Mouse (Mus musculus) midbrain, postnatal 0 days (tissue): ENCODE results near the gene Mto1. TPM values are rescaled to one million over a fixed set of nuclear protein-coding genes. Genes with fewer than 3 reads are reported as not detected.

Experiments
- ATAC-seq: fragments of 200-750 bp; cut with Nextera tagmentation; 2 replicates; pipeline ENCODE4 v1.8.0; 2017; ENCODE audit warnings: moderate number of reproducible peaks, mild to moderate bottlenecking, moderate TSS enrichment, moderate library complexity; ENCODE audit not compliant: low FRiP score
- DNase-seq: peaks from one replicate; pipeline ENCODE4 v3.0.0-alpha.2; 2015; ENCODE audit warnings: low spot score
- H3K27ac ChIP-seq: fragments of 300-500 bp; sonication (generic); 2 replicates; pipeline ENCODE4 v1.5.1; 2014; ENCODE audit warnings: low read depth, mild to moderate bottlenecking, low read length, mixed read lengths
- H3K27me3 ChIP-seq: fragments of 300-500 bp; sonication (generic); 2 replicates; pipeline ENCODE4 v1.6.1; 2014; ENCODE audit warnings: low read length, control low read depth, mixed read lengths; ENCODE audit not compliant: insufficient read depth
- H3K36me3 ChIP-seq: fragments of 300-500 bp; sonication (generic); 2 replicates; pipeline ENCODE4 v1.6.1; 2014; ENCODE audit warnings: low read length, control low read depth, mixed read lengths; ENCODE audit not compliant: insufficient read depth
- H3K4me1 ChIP-seq: fragments of 300-500 bp; sonication (generic); 2 replicates; pipeline ENCODE4 v1.6.1; 2014; ENCODE audit warnings: mild to moderate bottlenecking, control low read depth, antibody characterized with exemption, low read length, mixed read lengths; ENCODE audit not compliant: insufficient read depth
- H3K4me2 ChIP-seq: fragments of 300-500 bp; sonication (generic); 2 replicates; pipeline ENCODE4 v1.6.1; 2014; ENCODE audit warnings: low read depth, mild to moderate bottlenecking, low read length, mixed read lengths; ENCODE audit not compliant: poor library complexity, severe bottlenecking
- H3K4me3 ChIP-seq: fragments of 300-500 bp; sonication (generic); 2 replicates; pipeline ENCODE4 v1.5.1; 2014; ENCODE audit warnings: low read depth, mild to moderate bottlenecking, low read length, moderate library complexity
- H3K9ac ChIP-seq: fragments of 300-500 bp; sonication (generic); replicated peaks from 2 replicates; pipeline ENCODE4 v1.6.1; 2014; ENCODE audit warnings: mild to moderate bottlenecking, low read length, moderate library complexity, mixed read lengths; ENCODE audit not compliant: poor library complexity, severe bottlenecking
- H3K9me3 ChIP-seq: fragments of 300-500 bp; sonication (generic); 2 replicates; pipeline ENCODE4 v1.6.1; 2016; ENCODE audit warnings: low read length, control low read depth
- CTCF ChIP-seq: IDR thresholded peaks from 2 replicates; pipeline ENCODE4 v1.5.1; 2016; ENCODE audit warnings: antibody characterized with exemption, mild to moderate bottlenecking
- WGBS: fragments of 180-500 bp; shearing (Covaris S2); extraction: QIAGEN DNeasy Blood & Tissue Kit; methylation state at CpG from one replicate; pipeline ENCODE4 v1.1.7; 2014; 5-methylcytosine and 5-hydroxymethylcytosine counted together
- polyA plus RNA-seq: library from polyadenylated mRNA; unstranded; fragments of >200 nt; fragmentation: Nextera tagmentation; extraction: Ambion mirVana; gene quantifications from 2 replicates; pipeline ENCODE4 v1.2.1, GENCODE M21; 2015
- total RNA-seq: library from RNA; depleted of rRNA; stranded (reverse); fragments of >200 nt; gene quantifications from 2 replicates; pipeline ENCODE4 v1.2.3, GENCODE M21; 2014

The Mto1 gene
- total and polyA plus RNA-seq, 2 experiments from 2014 or later, result 18.5 to 27.5 TPM

DNA sequence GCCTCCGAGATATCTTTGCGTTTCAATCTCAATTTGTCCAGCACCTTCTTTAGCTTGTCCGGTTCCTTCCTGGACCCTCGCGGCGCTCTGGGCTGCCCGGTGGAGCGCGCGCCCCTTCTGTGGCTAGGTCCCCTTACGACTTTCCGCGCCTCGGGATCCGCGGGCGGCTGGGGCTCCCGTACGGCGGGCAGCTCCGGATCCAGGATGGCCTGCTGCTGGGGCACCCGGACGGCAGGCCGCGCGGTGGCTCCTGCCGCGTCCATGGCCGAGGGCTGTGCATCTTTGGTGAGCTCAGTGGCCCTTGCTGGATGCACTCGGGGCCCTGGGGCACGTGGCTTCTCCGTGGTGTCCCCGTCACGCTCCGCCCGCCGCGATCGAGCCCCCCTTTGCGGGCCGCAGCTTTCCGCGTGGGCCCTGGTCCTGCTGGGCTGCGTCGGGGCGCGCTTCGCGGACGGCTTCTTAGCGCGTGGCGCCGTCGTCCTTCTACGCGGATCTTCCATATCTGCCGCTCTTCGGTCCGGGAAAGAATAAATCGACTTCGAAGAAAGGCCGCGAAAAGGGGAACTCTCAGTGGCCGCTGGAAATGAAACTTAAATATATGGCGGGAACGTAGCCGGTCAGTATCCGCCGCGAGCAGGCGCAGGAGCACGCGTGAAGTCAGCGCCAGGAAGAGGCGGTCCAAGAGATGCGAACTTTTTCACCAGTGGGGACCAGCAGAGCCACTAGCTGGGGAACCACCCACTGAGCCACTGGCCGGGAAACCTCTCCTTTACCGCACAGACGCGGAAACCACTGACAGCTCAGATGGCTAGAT is 5.2 kb upstream of the Mto1 start, which contains the start of gene Cgas:
Gene Cgas, minus strand, starts transcription at position 659 of the 814 bp plus-strand sequence.
- Histone ChIP-seq H3K4me2 (peak within 1 kb of the TSS; percentile 56), H3K36me3 (no peaks in the 10 kb centered on the region), H3K9ac (no peak within 1 kb of the TSS), H3K27ac (no peak within 1 kb of the TSS), H3K4me1 (peaks cover 2% of the 10 kb centered on the region; the same call in 1 of the 2 replicates), H3K4me3 (peak within 1 kb of the TSS; percentile 40), H3K9me3 (no peaks in the 10 kb centered on the region), H3K27me3 (peaks cover 57% of the 10 kb centered on the region)
- WGBS, result 1% methylated on average over 79 of the region's 81 CpGs
- ATAC-seq (peak; percentile 51; the same call in 1 of the 2 replicates), DNase-seq (peak; percentile 39)
- no peak for TF ChIP-seq CTCF

DNA sequence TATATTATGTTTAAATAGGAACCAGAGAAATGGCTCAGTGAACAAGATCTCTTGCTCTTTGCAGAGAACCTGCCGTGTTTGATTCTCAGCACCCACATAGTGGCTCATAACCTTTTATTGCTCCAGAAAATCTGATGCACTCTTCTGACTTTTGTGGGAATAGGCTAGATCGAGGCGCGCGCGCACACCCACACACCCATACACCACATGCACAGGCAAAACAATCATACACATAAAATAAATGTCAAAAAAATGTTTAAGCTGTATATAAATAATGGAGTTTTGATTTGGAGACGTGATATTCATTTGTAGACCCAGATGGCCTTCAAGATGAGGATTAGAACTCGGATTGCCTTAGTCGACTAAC is 419 bp upstream of the Mto1 start:
- Histone ChIP-seq H3K4me2 (peak overlapping the region; percentile 66), H3K27ac (no peak overlapping the region; the same call in 1 of the 2 replicates), H3K4me3 (peak overlapping the region; percentile 93), H3K9me3 (no peaks in the 10 kb centered on the region), H3K4me1 (peaks cover 6% of the 10 kb centered on the region; the same call in 1 of the 2 replicates), H3K36me3 (peaks cover 4% of the 10 kb centered on the region), H3K9ac (peak overlapping the region; percentile 87; the same call in 1 of the 2 replicates), H3K27me3 (peaks cover 34% of the 10 kb centered on the region)
- no peak for TF ChIP-seq CTCF
- 27% methylated on average over 9 of the region's 9 CpGs for WGBS
- DNase-seq (no peak), ATAC-seq (peak; percentile 19)

DNA sequence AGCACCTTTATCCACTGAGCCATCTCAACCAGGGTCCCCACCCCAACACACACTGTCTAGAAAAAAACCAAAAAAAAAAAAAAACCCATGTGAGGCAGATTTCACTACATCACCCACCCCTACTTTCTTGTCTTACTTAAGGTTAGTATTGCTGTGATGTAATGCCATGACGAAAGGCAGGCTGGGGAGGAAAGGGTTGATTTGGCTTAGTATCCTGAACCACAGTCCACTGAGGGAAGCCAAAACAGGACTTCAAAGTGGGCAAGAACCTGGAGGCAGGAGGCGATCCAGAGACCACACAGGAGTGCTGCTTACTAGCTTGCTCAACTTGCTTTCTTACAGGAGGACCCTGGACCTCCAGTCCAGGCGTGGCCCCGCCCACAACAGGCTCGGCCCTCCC is 2.4 kb downstream of the Mto1 start:
- H3K4me3 ChIP-seq, result no peak overlapping the region
- WGBS, result 81% methylated on average over 5 of the region's 5 CpGs
- H3K4me1 ChIP-seq, result peaks cover 6% of the 10 kb centered on the region; the same call in 1 of the 2 replicates
- no peak for DNase-seq
- no peak for TF ChIP-seq CTCF
- H3K4me2 ChIP-seq, result no peak overlapping the region
- peaks cover 19% of the 10 kb centered on the region for H3K36me3 ChIP-seq
- ATAC-seq, result no peak
- H3K27ac ChIP-seq, result no peak overlapping the region
- H3K27me3 ChIP-seq, result 0 out of 2 replicates have a peak, but pooled peaks cover 9% of the 10 kb centered on the region
- H3K9ac ChIP-seq, result no peak overlapping the region
- H3K9me3 ChIP-seq, result no peaks in the 10 kb centered on the region

DNA sequence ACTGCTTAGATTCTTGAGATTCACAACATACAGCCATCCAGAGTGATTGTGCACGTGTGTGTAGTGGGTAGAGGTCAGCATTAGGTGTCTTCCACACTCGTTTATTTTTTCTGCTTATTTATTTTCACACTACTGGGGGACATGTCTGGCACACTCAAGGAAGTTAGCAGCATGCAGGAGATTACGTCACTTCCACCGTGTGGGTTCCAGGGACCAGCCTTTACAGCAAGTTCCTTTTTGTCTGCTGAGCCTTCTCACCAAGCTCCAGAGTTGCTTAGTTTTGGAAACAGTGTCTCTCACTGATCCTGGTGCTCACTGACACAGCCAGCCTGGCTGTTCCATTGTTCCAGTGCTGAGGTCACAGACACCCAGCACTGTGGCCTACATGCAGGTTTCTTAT is 3.4 kb downstream of the Mto1 start:
- ATAC-seq (no peak), DNase-seq (no peak)
- Histone ChIP-seq H3K4me3 (no peak overlapping the region), H3K27me3 (no peaks in the 10 kb centered on the region), H3K4me1 (peaks cover 6% of the 10 kb centered on the region; the same call in 1 of the 2 replicates), H3K9me3 (no peaks in the 10 kb centered on the region), H3K9ac (no peak overlapping the region), H3K27ac (no peak overlapping the region), H3K36me3 (peaks cover 19% of the 10 kb centered on the region), H3K4me2 (no peak overlapping the region)
- no peak for TF ChIP-seq CTCF
- WGBS, result 87% methylated on average over 4 of the region's 4 CpGs

DNA sequence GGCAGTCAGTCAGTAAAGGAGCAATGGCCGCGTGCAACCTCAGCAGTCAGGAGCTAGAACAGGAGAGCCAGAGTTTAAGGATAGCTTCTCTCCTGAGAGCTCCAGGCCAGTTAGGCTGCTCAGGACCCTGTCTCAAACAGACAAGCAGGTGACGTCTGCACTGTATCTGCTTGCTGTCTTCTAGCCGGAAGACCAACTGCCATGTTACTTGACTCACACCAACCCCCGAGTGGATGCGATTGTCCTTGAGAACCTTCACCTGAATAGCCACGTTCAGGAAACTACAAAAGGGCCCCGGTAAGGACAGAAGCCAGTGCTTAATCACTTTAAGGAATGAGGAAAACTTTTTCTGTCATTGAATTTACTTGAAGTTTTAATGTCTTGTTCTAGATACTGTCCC is 9.0 kb downstream of the Mto1 start:
- WGBS, result 89% methylated on average over 8 of the region's 8 CpGs
- H3K36me3 ChIP-seq, result peaks cover 39% of the 10 kb centered on the region

DNA sequence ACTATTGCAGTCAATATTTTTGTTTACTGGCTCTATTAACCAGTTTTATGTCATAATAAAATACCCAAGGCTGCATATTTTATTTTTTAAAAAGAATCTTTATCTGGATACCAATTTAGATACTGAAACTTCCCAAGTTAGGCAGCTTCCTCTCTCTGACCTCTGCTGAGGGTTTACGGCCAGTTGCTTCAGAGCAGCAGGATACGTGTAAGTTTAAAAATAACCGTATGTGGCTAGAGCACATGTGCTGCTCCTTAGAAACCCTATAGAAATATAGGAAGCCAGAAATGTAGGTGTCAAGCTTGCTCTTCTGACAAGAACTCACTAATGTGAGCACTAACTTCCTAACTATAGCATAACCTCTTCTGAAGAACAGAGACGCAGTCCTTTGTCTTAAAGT is 15.3 kb downstream of the Mto1 start:
- no peak overlapping the region for H3K4me2 ChIP-seq
- peaks cover 35% of the 10 kb centered on the region for H3K36me3 ChIP-seq
- H3K9me3 ChIP-seq, result no peaks in the 10 kb centered on the region
- no peaks in the 10 kb centered on the region for H3K4me1 ChIP-seq
- DNase-seq (no peak), ATAC-seq (no peak)
- no peak overlapping the region for H3K27ac ChIP-seq
- WGBS, result 91% methylated on average over 4 of the region's 4 CpGs
- no peak for TF ChIP-seq CTCF
- no peak overlapping the region for H3K9ac ChIP-seq
- H3K27me3 ChIP-seq, result no peaks in the 10 kb centered on the region
- no peak overlapping the region for H3K4me3 ChIP-seq

More for the DNA sequence above, 9.0 kb downstream of the Mto1 start:
- Histone ChIP-seq H3K9ac (no peak overlapping the region), H3K9me3 (no peaks in the 10 kb centered on the region), H3K4me1 (no peaks in the 10 kb centered on the region), H3K4me3 (no peak overlapping the region), H3K27ac (no peak overlapping the region), H3K4me2 (no peak overlapping the region), H3K27me3 (no peaks in the 10 kb centered on the region)
- no peak for TF ChIP-seq CTCF
- ATAC-seq, result no peak
- no peak for DNase-seq
